ENCODE assay signal across 10 mouse cellular contexts in the genomic region with DNA sequence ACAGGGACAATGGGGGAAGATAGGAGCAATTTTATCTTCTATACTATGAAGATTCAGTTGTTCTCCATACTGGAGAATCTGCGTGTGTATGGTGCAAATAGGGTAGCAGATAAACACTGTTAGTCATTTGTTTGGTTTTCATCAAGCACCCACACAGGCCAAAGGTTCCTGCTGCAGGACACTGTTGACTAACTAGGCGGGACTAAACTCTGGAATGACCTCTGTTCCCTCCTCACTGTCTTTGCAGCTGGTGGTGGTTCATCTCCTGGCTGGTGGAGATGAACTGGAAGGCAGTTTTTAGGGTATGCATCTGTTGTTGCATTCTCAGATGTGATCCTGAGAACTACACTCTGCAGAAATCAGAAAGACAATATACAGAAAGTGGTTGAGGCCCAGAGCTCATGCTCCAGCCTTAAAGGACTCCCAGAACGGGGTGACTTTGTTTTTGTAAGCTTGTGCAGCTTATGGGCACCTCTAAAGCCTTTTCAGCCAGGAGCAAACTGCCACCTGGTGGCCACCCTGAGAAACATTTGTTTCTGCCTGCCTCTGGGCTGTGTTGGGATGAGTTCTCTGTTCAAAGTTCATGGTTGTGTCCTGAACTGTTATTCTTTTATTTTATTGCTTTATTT. TPM values are rescaled to one million over a fixed set of nuclear protein-coding genes. Genes with fewer than 3 reads are reported as not detected.
A peak's percentile ranks its signal among the peaks of the same experiment; 100 is the strongest.
DNase-seq lines count a peak whose midpoint lies in the region; ATAC-seq and TF ChIP-seq lines count a peak whose summit lies in the region.
"Not testable (repeated sequence)": the region's sequence is repeated elsewhere in the genome, so short reads cannot be mapped to it uniquely, and the experiment has no call there.
"Had no signal": no experiment of that assay in that cellular context is flagged by ENCODE, and none has a peak within 500 bp of the region (broad histone marks: within the 10 kb centered on the region; RNA-seq: fewer than 3 reads in every experiment).

No protein-coding gene starts in this region.

- CTCF ChIA-PET in Patski (lab: Charles Lee) = interaction anchor here (0.8 to 3.6 kb wide), 7 partner anchors 14 to 97 kb away, joined by 3 to 15 read pairs (median 5); partner anchors contain the start of gene H2-T24

- peak; percentile 63 for TF ChIP-seq CTCF in Patski (IDR thresholded peaks at IDR 0.05)

- in situ Hi-C loops in Patski (cut with MboI; ENCODE audit: low pct_unique_long_range_greater_than_20kb) = loop anchor here (10.0 kb wide), 1 partner anchor 80 kb away; no protein-coding TSS in a partner anchor

- H3K27me3 ChIP-seq in Patski = not testable (repeated sequence)

- POLR2A ChIA-PET in Patski (lab: Charles Lee) = not testable (repeated sequence)

- DNase-seq in Patski (ENCODE audit: low read depth, low spot score) = not testable (repeated sequence)
- DNase-seq in cerebellum, postnatal 10 days = peak; percentile 76
- peak; percentile 29 for DNase-seq in gastrocnemius, postnatal 25 days
- DNase-seq in kidney, adult 11 months = peak; percentile 78
- DNase-seq in left cerebral cortex, postnatal 25 days (ENCODE audit: low spot score in 2 of 2) = peak; percentile 49 to 71
- DNase-seq in lung, postnatal 25 days (ENCODE audit: low spot score) = peak; percentile 79
- DNase-seq in retina, postnatal 1 day = peak; percentile 46
- DNase-seq in thymus, postnatal 14 days = peak; percentile 84

- intact Hi-C loops in left cerebral cortex, postnatal 25 days (cut with DNase I) = loop anchor here (1.0 kb wide), 1 partner anchor 38 kb away; no protein-coding TSS in a partner anchor

- ATAC-seq in Patski = not testable (repeated sequence)

RNA-seq across cellular contexts. Expression of gene H2-T23, which starts 2.5 kb away (rescaled TPM):
- 28.3 TPM for polyA plus RNA-seq in Patski (2021)
- total RNA-seq in gastrocnemius, postnatal 25 days (2021) = 1 to 10 TPM; 6.2 to 8.7 TPM
- 10 to 100 TPM in 1 of 2 experiments, 1 to 10 TPM in 1; 9.9 to 10.2 TPM for total RNA-seq in left cerebral cortex, postnatal 25 days (2021)

RNA-seq across cellular contexts. Expression of gene H2-T22, which starts 7.4 kb away (rescaled TPM):
- 24.8 TPM for polyA plus RNA-seq in Patski (2021)
- total RNA-seq in gastrocnemius, postnatal 25 days (2021) = 1 to 10 TPM; 5.8 to 7.2 TPM
- 1 to 10 TPM; 8.3 to 9.3 TPM for total RNA-seq in left cerebral cortex, postnatal 25 days (2021)

RNA-seq across cellular contexts. Expression of gene Gm6034, which starts 7.6 kb away (rescaled TPM):
- not detected for polyA plus RNA-seq in Patski (2021)
- not detected for total RNA-seq in gastrocnemius, postnatal 25 days (2021)
- not detected for total RNA-seq in left cerebral cortex, postnatal 25 days (2021)
- polyA plus RNA-seq: heart, embryonic 14.5 days; limb, embryonic 15.5 days had no signal

RNA-seq across cellular contexts. Expression of gene H2-T24, which starts 14.8 kb away (rescaled TPM):
- 0.31 TPM for polyA plus RNA-seq in Patski (2021)
- 1 to 10 TPM; 1.6 to 1.7 TPM for total RNA-seq in gastrocnemius, postnatal 25 days (2021)
- 1 to 10 TPM; 1.7 to 2.3 TPM for total RNA-seq in left cerebral cortex, postnatal 25 days (2021)

RNA-seq across cellular contexts. Expression of gene Gm11127, which starts 23.0 kb away (rescaled TPM):
- 9.1 TPM for polyA plus RNA-seq in Patski (2021)
- total RNA-seq in gastrocnemius, postnatal 25 days (2021) = 1 to 10 TPM; 1.3 to 2.4 TPM
- 1 to 10 TPM; 1.3 TPM for total RNA-seq in left cerebral cortex, postnatal 25 days (2021)
- polyA plus RNA-seq: heart, embryonic 14.5 days; limb, embryonic 15.5 days had no signal
